Mouse (Mus musculus) midbrain, embryonic 13.5 days (tissue): ENCODE results near the gene Spint2. TPM values are rescaled to one million over a fixed set of nuclear protein-coding genes. Genes with fewer than 3 reads are reported as not detected.
A peak's percentile ranks its signal among the peaks of the same experiment; 100 is the strongest.
"Not testable (repeated sequence)": the region's sequence is repeated elsewhere in the genome, so short reads cannot be mapped to it uniquely, and the experiment has no call there.

Source experiments
- ATAC-seq: fragments of 200-750 bp; cut with Nextera tagmentation; 2 replicates; pipeline ENCODE4 v1.8.0; 2017; ENCODE audit warnings: mild to moderate bottlenecking, moderate TSS enrichment, moderate library complexity
- H3K27ac ChIP-seq: fragments of 300-500 bp; sonication (generic); 2 replicates; pipeline ENCODE4 v1.5.1; 2015; ENCODE audit warnings: inconsistent platforms, mild to moderate bottlenecking, moderate library complexity
- H3K27me3 ChIP-seq: fragments of 300-500 bp; sonication (generic); 2 replicates; pipeline ENCODE4 v1.6.1; 2015; ENCODE audit warnings: mild to moderate bottlenecking, inconsistent platforms
- H3K36me3 ChIP-seq: fragments of 300-500 bp; sonication (generic); 2 replicates; pipeline ENCODE4 v1.6.1; 2015; ENCODE audit warnings: mild to moderate bottlenecking, inconsistent platforms
- H3K4me1 ChIP-seq: fragments of 300-500 bp; sonication (generic); replicated peaks from 2 replicates; pipeline ENCODE4 v1.6.1; 2015; ENCODE audit warnings: inconsistent platforms
- H3K4me2 ChIP-seq: fragments of 300-500 bp; sonication (generic); replicated peaks from 2 replicates; pipeline ENCODE4 v1.6.1; 2015; ENCODE audit warnings: moderate library complexity, mild to moderate bottlenecking, inconsistent platforms
- H3K4me3 ChIP-seq: fragments of 300-500 bp; sonication (generic); replicated peaks from 2 replicates; pipeline ENCODE4 v1.5.1; 2015; ENCODE audit warnings: mild to moderate bottlenecking, inconsistent platforms
- H3K9ac ChIP-seq: fragments of 300-500 bp; sonication (generic); replicated peaks from 2 replicates; pipeline ENCODE4 v1.6.1; 2015; ENCODE audit warnings: mild to moderate bottlenecking, inconsistent platforms
- H3K9me3 ChIP-seq: fragments of 300-500 bp; sonication (generic); 2 replicates; pipeline ENCODE4 v1.6.1; 2016; ENCODE audit warnings: mild to moderate bottlenecking, inconsistent platforms
- WGBS: fragments of 180-500 bp; shearing (Covaris S2); methylation state at CpG from one replicate; pipeline ENCODE4 v1.1.7; 2015; 5-methylcytosine and 5-hydroxymethylcytosine counted together
- polyA plus RNA-seq: library from polyadenylated mRNA; unstranded; fragments of >200 nt; fragmentation: Nextera tagmentation; extraction: Ambion mirVana; gene quantifications from 2 replicates; pipeline ENCODE4 v1.2.1, GENCODE M21; 2015

The Spint2 gene
- polyA plus RNA-seq, 1 experiment from 2014 or later = 26.1 TPM

DNA sequence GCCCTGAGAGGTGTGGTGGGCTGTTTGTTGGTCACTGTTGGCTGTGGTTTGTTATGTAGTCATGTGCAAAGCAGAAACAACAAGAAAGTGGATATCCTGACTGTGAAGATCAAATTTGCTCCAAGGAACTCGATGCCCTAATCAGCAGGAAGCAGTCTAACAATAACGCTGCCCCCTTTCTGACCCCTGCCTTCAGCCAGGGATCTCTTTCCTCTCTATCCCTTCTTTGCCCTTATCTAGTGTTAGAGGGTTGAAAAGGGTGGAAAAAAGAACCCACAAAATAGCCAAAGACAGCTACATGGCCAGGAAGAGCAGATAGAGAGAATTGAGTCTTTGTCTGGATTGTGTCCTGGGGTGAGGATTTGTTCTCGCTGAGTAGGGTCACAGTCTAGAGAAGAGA, 51.2 kb downstream of the Spint2 start:
- H3K27ac ChIP-seq = no peak overlapping the region
- no peaks in the 10 kb centered on the region for H3K36me3 ChIP-seq
- 23% methylated on average over 3 of the region's 3 CpGs for WGBS
- H3K27me3 ChIP-seq = peaks cover 47% of the 10 kb centered on the region
- H3K9ac ChIP-seq = no peak overlapping the region
- no peaks in the 10 kb centered on the region for H3K9me3 ChIP-seq
- peaks cover 7% of the 10 kb centered on the region for H3K4me1 ChIP-seq
- no peak overlapping the region for H3K4me2 ChIP-seq
- ATAC-seq = no peak
- no peak overlapping the region for H3K4me3 ChIP-seq

DNA sequence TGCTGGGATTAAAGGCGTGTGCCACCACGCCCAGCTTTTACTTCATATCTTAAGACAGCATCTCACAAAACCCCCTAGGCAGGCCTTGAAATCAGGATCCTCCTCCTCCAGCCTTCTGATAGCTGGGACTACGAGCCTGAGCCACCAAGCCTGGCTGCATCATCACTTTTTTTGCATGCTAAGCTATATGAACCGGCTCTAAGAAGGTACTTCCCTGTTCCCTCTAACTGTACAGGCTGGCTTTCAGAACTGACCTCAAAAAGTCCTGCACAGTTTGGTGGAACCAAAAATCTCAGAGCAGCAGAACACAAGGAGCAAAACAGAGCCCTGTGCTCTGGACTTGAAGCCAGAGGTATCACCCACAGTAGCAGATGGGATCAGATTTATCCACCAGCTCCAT, 53.5 kb downstream of the Spint2 start:
- H3K27me3 ChIP-seq = peaks cover 40% of the 10 kb centered on the region
- H3K9me3 ChIP-seq = no peaks in the 10 kb centered on the region
- no peak overlapping the region for H3K4me2 ChIP-seq
- 73% methylated on average over 4 of the region's 4 CpGs for WGBS
- no peak overlapping the region for H3K4me3 ChIP-seq
- no peaks in the 10 kb centered on the region for H3K36me3 ChIP-seq
- H3K4me1 ChIP-seq = peaks cover 16% of the 10 kb centered on the region
- no peak overlapping the region for H3K27ac ChIP-seq
- no peak overlapping the region for H3K9ac ChIP-seq
- ATAC-seq = no peak

DNA sequence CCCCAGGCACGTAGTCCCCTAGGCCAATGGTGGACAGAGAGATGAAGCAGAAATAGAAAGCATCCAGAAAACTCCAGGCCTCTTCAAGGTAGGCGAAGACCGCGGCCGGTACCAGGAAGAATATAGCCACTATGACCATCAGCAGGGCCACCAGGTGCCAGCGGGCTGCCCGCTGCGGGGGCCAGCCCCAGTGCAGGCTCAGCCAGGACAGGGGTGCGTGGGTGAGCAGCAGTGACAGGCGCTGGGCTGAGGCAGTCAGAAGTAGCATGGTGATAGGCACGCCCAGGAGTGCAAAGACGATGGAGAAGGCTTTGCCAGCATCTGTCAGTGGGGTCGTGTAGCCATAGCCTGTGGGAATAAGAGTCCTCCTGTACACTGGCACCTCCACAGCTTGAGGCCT, 56.2 kb downstream of the Spint2 start:
- Histone ChIP-seq H3K9me3 (no peaks in the 10 kb centered on the region), H3K36me3 (no peaks in the 10 kb centered on the region), H3K4me3 (no peak overlapping the region), H3K4me1 (peaks cover 10% of the 10 kb centered on the region), H3K4me2 (peak overlapping the region; percentile 35), H3K9ac (0 out of 2 replicates have a peak overlapping the region, but pooled peaks have one; percentile 30), H3K27me3 (peaks cover 13% of the 10 kb centered on the region), H3K27ac (no peak overlapping the region)
- ATAC-seq = peak; percentile 45
- 76% methylated on average over 13 of the region's 13 CpGs for WGBS

DNA sequence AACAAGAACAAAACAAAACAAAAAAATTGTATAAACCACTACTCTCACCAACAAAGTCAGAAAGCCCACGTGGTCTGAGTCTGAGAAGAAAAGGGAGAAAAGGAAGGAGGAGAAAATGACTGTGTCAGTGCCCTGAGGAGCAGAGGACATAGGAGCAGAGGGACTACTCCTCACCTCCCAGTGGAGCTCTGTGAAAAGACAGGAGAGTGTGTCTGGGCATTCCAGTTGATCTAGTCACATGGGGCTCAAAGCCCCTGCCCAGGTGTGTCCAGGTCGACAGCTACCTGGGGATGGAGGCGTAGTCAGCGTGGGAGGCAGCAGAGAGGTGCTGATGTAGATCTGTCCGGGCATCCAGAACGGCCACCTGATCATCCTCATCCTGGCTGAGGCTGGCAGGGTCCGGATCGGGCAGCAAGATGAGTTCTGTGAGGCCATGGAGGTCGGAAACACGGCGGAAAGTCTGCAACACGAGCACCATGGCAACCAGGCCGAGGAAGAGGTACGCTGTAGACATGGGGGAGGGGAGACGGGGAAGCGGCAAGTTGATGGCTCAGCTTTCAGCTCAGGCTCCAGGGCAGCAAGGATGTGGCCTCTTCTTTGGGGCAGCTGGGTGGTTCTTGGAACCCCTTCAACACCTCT, 56.8 kb downstream of the Spint2 start:
- 0 out of 2 replicates have a peak, but pooled peaks cover 3% of the 10 kb centered on the region for H3K9me3 ChIP-seq
- H3K4me2 ChIP-seq = peak overlapping the region; percentile 35
- 11% methylated on average over 16 of the region's 16 CpGs for WGBS
- no peak overlapping the region for H3K27ac ChIP-seq
- H3K36me3 ChIP-seq = no peaks in the 10 kb centered on the region
- ATAC-seq = peak; percentile 66
- peaks cover 10% of the 10 kb centered on the region for H3K4me1 ChIP-seq
- 0 out of 2 replicates have a peak overlapping the region, but pooled peaks have one; percentile 8 for H3K4me3 ChIP-seq
- peaks cover 7% of the 10 kb centered on the region for H3K27me3 ChIP-seq
- H3K9ac ChIP-seq = 0 out of 2 replicates have a peak overlapping the region, but pooled peaks have one; percentile 30

DNA sequence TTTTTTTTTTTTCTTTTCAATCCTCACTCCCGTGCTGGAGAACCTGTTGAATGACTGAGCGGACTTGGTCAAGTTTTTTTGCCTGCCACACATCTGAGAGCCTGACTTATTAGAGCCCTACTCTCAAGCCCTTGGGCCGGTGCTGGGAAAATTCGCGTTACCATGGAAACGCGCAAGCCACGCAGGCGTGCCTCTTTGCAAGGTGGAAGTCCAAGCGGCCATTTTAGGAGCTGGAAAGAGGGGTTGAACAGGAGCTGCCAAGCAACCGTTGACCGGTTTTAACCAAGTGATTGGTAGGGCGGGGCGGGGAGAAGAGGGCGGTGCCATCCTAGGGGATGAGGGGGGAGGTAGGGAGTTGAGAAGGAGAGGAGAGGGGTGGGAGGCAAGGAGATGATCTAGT, 66.9 kb downstream of the Spint2 start:
- peaks cover 24% of the 10 kb centered on the region for H3K4me1 ChIP-seq
- WGBS = 36% methylated on average over 15 of the region's 15 CpGs
- ATAC-seq = no peak
- H3K9me3 ChIP-seq = 0 out of 2 replicates have a peak, but pooled peaks cover 4% of the 10 kb centered on the region
- no peak overlapping the region for H3K4me3 ChIP-seq
- H3K9ac ChIP-seq = no peak overlapping the region
- no peaks in the 10 kb centered on the region for H3K36me3 ChIP-seq
- H3K27ac ChIP-seq = no peak overlapping the region
- H3K4me2 ChIP-seq = no peak overlapping the region
- peaks cover 16% of the 10 kb centered on the region for H3K27me3 ChIP-seq

DNA sequence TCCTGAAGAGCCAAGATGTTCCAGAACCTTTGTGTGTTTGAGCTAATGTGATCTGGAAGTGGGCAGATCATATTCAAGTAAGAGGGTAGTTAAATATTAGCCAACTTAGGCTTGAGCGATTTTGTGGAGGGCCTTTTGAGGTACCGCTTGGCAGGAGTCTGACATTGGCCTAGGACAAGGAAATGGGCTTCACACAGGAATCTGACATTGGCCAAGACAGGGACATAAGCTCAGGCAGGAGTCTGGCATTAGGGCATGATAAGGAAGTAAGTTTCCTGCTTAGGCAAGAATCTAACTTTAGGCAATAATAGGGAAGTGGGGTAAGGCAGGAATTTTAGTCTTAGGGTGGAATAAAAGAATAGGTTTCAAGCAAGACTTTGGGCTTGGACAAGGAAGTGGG, 67.5 kb downstream of the Spint2 start:
- no peaks in the 10 kb centered on the region for H3K9me3 ChIP-seq
- H3K36me3 ChIP-seq = no peaks in the 10 kb centered on the region
- H3K27ac ChIP-seq = no peak overlapping the region
- no peak overlapping the region for H3K9ac ChIP-seq
- H3K27me3 ChIP-seq = peaks cover 16% of the 10 kb centered on the region
- H3K4me3 ChIP-seq = no peak overlapping the region
- H3K4me2 ChIP-seq = peak overlapping the region; percentile 52; the same call in 1 of the 2 replicates
- H3K4me1 ChIP-seq = peaks cover 24% of the 10 kb centered on the region
- 68% methylated on average over 2 of the region's 2 CpGs for WGBS
- ATAC-seq = 0 out of 2 replicates have a peak, but pooled peaks have one; percentile 9

DNA sequence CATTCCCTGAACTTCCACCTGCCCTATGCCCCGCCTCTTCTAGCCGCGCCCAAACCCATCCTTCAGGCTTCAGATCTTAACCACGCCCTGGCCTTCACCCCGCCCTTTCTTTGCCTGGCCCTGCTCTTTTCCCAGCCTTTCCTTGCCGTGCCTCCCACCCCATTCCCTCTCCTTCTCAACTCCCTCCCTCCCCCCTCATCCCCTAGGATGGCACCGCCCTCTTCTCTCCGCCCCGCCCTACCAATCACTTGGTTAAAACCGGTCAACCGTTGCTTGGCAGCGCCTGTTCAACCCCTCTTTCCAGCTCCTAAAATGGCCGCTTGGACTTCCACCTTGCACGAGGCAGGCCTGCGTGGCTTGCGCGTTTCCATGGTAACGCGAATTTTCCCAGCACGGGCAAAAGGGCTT, 68.0 kb downstream of the Spint2 start, which contains the start of gene Catsperg1:
Catsperg1 (minus strand) TSS at position 361 of the 408 bp plus-strand sequence.
- Histone ChIP-seq H3K9ac (no peak within 1 kb of the TSS), H3K4me2 (peak within 1 kb of the TSS; percentile 52), H3K4me1 (peaks cover 24% of the 10 kb centered on the region), H3K27ac (no peak within 1 kb of the TSS), H3K9me3 (no peaks in the 10 kb centered on the region), H3K4me3 (peak within 1 kb of the TSS; percentile 30), H3K36me3 (no peaks in the 10 kb centered on the region), H3K27me3 (peaks cover 16% of the 10 kb centered on the region)
- 3% methylated on average over 20 of the region's 20 CpGs for WGBS
- ATAC-seq = peak; percentile 83

DNA sequence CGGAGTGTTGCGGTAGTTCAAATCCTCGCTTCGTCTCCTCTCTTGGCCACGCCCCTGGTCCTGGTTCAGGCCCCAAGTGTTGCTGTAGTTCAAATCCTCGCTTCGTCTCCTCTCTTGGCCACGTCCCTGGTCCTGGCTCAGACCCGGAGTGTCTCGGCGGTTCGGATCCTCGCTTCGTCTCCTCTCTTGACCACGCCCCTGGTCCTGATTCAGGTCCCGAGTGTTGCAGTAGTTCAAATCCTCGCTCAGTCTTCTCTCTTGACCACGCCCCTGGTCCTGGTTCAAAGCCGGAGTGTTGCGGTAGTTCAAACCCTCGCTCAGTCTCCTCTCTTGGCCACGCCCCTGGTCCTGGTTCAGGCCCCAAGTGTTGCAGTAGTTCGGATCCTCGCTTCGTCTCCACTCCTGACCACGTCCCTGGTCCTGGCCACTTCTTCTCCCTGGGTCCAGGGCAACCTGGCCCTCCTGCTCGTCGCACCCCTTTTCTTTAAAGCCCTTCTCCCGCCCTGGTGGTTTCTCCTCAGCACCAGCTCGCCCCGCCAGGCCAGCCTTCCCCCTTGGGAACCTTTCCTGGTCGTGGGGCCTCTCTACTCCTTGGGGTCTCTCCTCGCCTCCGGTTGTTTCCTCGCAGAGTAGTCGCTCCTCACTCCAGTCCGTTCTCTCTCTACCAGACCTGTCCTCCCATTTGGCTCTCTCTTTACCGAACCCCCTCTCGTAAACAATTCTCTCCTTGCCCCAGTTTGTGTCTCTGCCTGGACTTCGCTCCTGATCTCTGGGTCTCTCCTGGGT, 68.7 kb downstream of the Spint2 start:
- ATAC-seq, H3K9me3 ChIP-seq, H3K36me3 ChIP-seq, H3K27ac ChIP-seq, H3K9ac ChIP-seq: not testable (repeated sequence)
- Histone ChIP-seq H3K4me1 (peaks cover 24% of the 10 kb centered on the region), H3K4me2 (peak overlapping the region; percentile 52), H3K4me3 (peak overlapping the region; percentile 30), H3K27me3 (peaks cover 16% of the 10 kb centered on the region)
- 15% methylated on average over 40 of the region's 40 CpGs for WGBS

DNA sequence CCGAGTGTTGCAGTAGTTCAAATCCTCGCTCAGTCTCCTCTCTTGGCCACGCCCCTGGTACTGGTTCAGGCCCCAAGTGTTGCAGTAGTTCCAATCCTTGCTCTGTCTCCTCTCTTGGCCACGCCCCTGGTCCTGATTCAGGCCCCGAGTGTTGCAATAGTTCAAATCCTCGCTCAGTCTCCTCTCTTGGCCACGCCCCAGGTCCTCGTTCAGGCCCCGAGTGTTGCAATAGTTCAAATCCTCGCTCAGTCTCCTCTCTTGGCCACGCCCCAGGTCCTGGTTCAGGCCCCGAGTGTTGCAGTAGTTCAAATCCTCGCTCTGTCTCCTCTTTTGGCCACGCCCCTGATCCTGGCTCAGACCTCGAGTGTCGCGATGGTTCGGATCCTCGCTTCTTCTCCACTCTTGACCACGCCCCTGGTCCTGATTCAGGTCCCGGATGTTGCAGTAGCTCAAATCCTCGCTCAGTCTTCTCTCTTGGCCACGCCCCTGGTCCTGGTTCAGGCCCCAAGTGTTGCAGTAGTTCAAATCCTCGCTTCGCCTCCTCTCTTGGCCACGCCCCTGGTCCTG, 69.4 kb downstream of the Spint2 start:
- no peak for ATAC-seq
- Histone ChIP-seq H3K9ac (no peak overlapping the region), H3K4me2 (peak overlapping the region; percentile 52), H3K9me3 (no peaks in the 10 kb centered on the region), H3K36me3 (no peaks in the 10 kb centered on the region), H3K27ac (no peak overlapping the region), H3K27me3 (peaks cover 16% of the 10 kb centered on the region), H3K4me1 (peaks cover 24% of the 10 kb centered on the region), H3K4me3 (peak overlapping the region; percentile 33)
- WGBS = 16% methylated on average over 26 of the region's 26 CpGs

DNA sequence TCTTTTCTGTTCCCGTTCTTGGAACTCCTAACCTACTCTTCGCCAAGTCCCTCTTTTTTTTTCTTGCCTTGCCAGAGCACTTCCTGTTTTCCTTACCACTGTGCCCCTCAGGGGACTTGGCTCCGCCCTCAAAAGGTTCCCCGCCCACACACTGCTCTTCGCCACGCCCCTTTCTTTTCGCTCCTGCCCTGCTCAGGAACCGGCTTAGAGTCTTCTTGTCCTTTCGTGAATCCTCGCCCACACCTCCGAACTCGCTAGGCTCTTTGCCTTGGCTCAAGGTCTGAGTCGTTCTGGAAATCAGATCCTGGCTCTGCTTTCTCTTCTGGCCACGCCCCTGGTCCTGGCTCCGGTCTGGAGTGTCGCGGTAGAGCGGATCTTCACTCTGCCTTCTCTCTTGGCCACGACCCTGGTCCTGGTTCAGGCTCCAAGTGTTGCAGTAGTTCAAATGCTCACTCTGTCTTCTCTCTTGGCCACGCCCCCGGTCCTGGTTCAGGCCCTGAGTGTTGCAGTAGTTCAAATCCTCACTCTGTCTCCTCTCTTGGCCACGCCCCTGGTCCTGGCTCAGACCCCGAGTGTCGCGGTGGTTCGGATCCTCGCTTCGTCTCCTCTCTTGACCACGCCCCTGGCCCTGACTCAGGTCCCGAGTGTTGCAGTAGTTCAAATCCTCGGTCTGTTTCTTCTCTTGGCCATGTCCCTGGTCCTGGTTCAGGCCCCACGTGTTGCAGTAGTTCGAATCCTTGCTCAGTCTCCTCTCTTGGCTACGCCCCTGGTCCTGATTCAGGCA, 70.1 kb downstream of the Spint2 start:
- H3K9me3 ChIP-seq = no peaks in the 10 kb centered on the region
- peak overlapping the region; percentile 33 for H3K4me3 ChIP-seq
- no peak overlapping the region for H3K27ac ChIP-seq
- H3K4me1 ChIP-seq = peaks cover 24% of the 10 kb centered on the region
- H3K27me3 ChIP-seq = peaks cover 16% of the 10 kb centered on the region
- no peak overlapping the region; the same call in 1 of the 2 replicates for H3K9ac ChIP-seq
- no peaks in the 10 kb centered on the region for H3K36me3 ChIP-seq
- H3K4me2 ChIP-seq = peak overlapping the region; percentile 42
- ATAC-seq = peak; percentile 44; the same call in 1 of the 2 replicates
- 6% methylated on average over 34 of the region's 34 CpGs for WGBS

DNA sequence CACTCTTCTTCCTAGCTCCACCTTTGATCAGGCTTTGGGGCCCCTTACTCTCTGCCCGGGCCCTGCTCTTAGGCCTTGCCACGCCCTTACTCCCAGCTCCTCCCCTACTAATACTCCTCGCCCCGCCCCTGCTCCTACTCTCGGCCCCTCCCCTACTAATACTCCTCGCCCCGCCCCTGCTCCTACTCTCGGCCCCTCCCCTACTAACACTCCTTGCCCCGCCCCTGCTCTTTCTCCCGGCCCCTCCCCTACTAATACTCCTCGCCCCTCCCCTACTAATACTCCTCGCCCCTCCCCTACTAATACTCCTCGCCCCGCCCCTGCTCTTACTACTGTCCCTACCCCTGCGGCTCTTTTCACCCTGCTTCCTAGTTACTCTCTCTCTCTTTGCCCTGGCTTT, 70.7 kb downstream of the Spint2 start:
- H3K9ac ChIP-seq = not testable (repeated sequence)

More for the DNA sequence above, 70.7 kb downstream of the Spint2 start:
- H3K27me3 ChIP-seq = peaks cover 16% of the 10 kb centered on the region
- H3K27ac ChIP-seq, H3K36me3 ChIP-seq, H3K9me3 ChIP-seq, ATAC-seq: not testable (repeated sequence)
- H3K4me2 ChIP-seq = peak overlapping the region; percentile 42
- H3K4me1 ChIP-seq = peaks cover 24% of the 10 kb centered on the region
- H3K4me3 ChIP-seq = peak overlapping the region; percentile 33; the same call in 1 of the 2 replicates
- WGBS = 38% methylated on average over 13 of the region's 15 CpGs
